Mouse (Mus musculus): Measurements from ENCODE around the gene Sik2. TPM values are rescaled to one million over a fixed set of nuclear protein-coding genes. Genes with fewer than 3 reads are reported as not detected.

The Sik2 gene
- polyA plus RNA-seq, 1 experiment from 2014 or later, result 18.5 TPM

GRCm38 (mm10) chr9:50887351-50887750, 121.5 kb downstream of the Sik2 start:
- 32% methylated on average over 4 of the region's 4 CpGs for WGBS
- Histone ChIP-seq H3K4me2 (ENCODE audit: low read depth, low read length) (no peak overlapping the region), H3K9me3 (replicated peaks; ENCODE audit: control insufficient read depth, low read length) (no peaks in the 10 kb centered on the region), H3K4me1 (ENCODE audit: control insufficient read depth, insufficient read depth, low read length) (peaks cover 26% of the 10 kb centered on the region), H3K27me3 (ENCODE audit: control insufficient read depth, insufficient read depth, low read length) (no peaks in the 10 kb centered on the region), H3K9ac (ENCODE audit: low read length) (no peak overlapping the region), H3K27ac (ENCODE audit: low read length) (no peak overlapping the region; the same call in 1 of the 2 replicates), H3K36me3 (ENCODE audit: control insufficient read depth, insufficient read depth) (peaks cover 2% of the 10 kb centered on the region; the same call in 1 of the 2 replicates), H3K4me3 (ENCODE audit: low read length) (no peak overlapping the region)
- no peak for ATAC-seq (replicated peaks; ENCODE audit: extremely low read depth, insufficient read depth, low FRiP score)

- H3K9me3 ChIP-seq (replicated peaks; ENCODE audit: control insufficient read depth, low read length), result no peaks in the 10 kb centered on the region
- H3K4me2 ChIP-seq (ENCODE audit: low read depth, low read length), result no peak overlapping the region
- ATAC-seq (replicated peaks; ENCODE audit: extremely low read depth, insufficient read depth, low FRiP score), result no peak
- no peak overlapping the region for H3K4me3 ChIP-seq (ENCODE audit: low read length)
- H3K36me3 ChIP-seq (ENCODE audit: control insufficient read depth, insufficient read depth), result peaks cover 2% of the 10 kb centered on the region; the same call in 1 of the 2 replicates
- no peak overlapping the region for H3K27ac ChIP-seq (ENCODE audit: low read length)
- H3K9ac ChIP-seq (ENCODE audit: low read length), result no peak overlapping the region
- WGBS, result 100% methylated on average over 1 of the region's 1 CpGs
- H3K27me3 ChIP-seq (ENCODE audit: control insufficient read depth, insufficient read depth, low read length), result no peaks in the 10 kb centered on the region
- H3K4me1 ChIP-seq (ENCODE audit: control insufficient read depth, insufficient read depth, low read length), result peaks cover 26% of the 10 kb centered on the region
These were observed 122.0 kb downstream of the Sik2 start for GRCm38 (mm10) chr9:50886870-50887269.

- Histone ChIP-seq H3K4me3 (ENCODE audit: low read length) (no peak overlapping the region), H3K4me1 (ENCODE audit: control insufficient read depth, insufficient read depth, low read length) (peaks cover 26% of the 10 kb centered on the region), H3K27ac (ENCODE audit: low read length) (peak overlapping the region; percentile 49), H3K9ac (ENCODE audit: low read length) (0 out of 2 replicates have a peak overlapping the region, but pooled peaks have one; percentile 5), H3K36me3 (ENCODE audit: control insufficient read depth, insufficient read depth) (peaks cover 6% of the 10 kb centered on the region), H3K9me3 (replicated peaks; ENCODE audit: control insufficient read depth, low read length) (no peaks in the 10 kb centered on the region), H3K27me3 (ENCODE audit: control insufficient read depth, insufficient read depth, low read length) (no peaks in the 10 kb centered on the region), H3K4me2 (ENCODE audit: low read depth, low read length) (no peak overlapping the region)
- no peak for ATAC-seq (replicated peaks; ENCODE audit: extremely low read depth, insufficient read depth, low FRiP score)
- 45% methylated on average over 1 of the region's 1 CpGs for WGBS
These were observed 123.3 kb downstream of the Sik2 start for GRCm38 (mm10) chr9:50885600-50885987.

- H3K36me3 ChIP-seq (ENCODE audit: control insufficient read depth, insufficient read depth), result peaks cover 12% of the 10 kb centered on the region
- H3K27me3 ChIP-seq (ENCODE audit: control insufficient read depth, insufficient read depth, low read length), result no peaks in the 10 kb centered on the region
- no peak overlapping the region for H3K4me3 ChIP-seq (ENCODE audit: low read length)
- WGBS, result 67% methylated on average over 10 of the region's 10 CpGs
- peak overlapping the region; percentile 49 for H3K27ac ChIP-seq (ENCODE audit: low read length)
- H3K9ac ChIP-seq (ENCODE audit: low read length), result 0 out of 2 replicates have a peak overlapping the region, but pooled peaks have one; percentile 5
- peak; percentile 11 for ATAC-seq (replicated peaks; ENCODE audit: extremely low read depth, insufficient read depth, low FRiP score)
- H3K4me2 ChIP-seq (ENCODE audit: low read depth, low read length), result no peak overlapping the region
- peaks cover 26% of the 10 kb centered on the region for H3K4me1 ChIP-seq (ENCODE audit: control insufficient read depth, insufficient read depth, low read length)
- no peaks in the 10 kb centered on the region for H3K9me3 ChIP-seq (replicated peaks; ENCODE audit: control insufficient read depth, low read length)
These were observed 123.9 kb downstream of the Sik2 start for GRCm38 (mm10) chr9:50884741-50885599.

- 81% methylated on average over 8 of the region's 8 CpGs for WGBS
- no peak overlapping the region for H3K4me2 ChIP-seq (ENCODE audit: low read depth, low read length)
- no peak for ATAC-seq (replicated peaks; ENCODE audit: extremely low read depth, insufficient read depth, low FRiP score)
- peaks cover 19% of the 10 kb centered on the region for H3K36me3 ChIP-seq (ENCODE audit: control insufficient read depth, insufficient read depth)
- no peaks in the 10 kb centered on the region for H3K27me3 ChIP-seq (ENCODE audit: control insufficient read depth, insufficient read depth, low read length)
- H3K27ac ChIP-seq (ENCODE audit: low read length), result no peak overlapping the region; the same call in 1 of the 2 replicates
- H3K9me3 ChIP-seq (replicated peaks; ENCODE audit: control insufficient read depth, low read length), result no peaks in the 10 kb centered on the region
- peaks cover 26% of the 10 kb centered on the region for H3K4me1 ChIP-seq (ENCODE audit: control insufficient read depth, insufficient read depth, low read length)
- no peak overlapping the region for H3K4me3 ChIP-seq (ENCODE audit: low read length)
- H3K9ac ChIP-seq (ENCODE audit: low read length), result no peak overlapping the region
These were observed 124.8 kb downstream of the Sik2 start for GRCm38 (mm10) chr9:50884093-50884492.

GRCm38 (mm10) chr9:50882183-50882582, 126.7 kb downstream of the Sik2 start:
- Histone ChIP-seq H3K27ac (ENCODE audit: low read length) (no peak overlapping the region), H3K4me3 (ENCODE audit: low read length) (no peak overlapping the region), H3K4me2 (ENCODE audit: low read depth, low read length) (no peak overlapping the region), H3K9ac (ENCODE audit: low read length) (no peak overlapping the region), H3K27me3 (ENCODE audit: control insufficient read depth, insufficient read depth, low read length) (no peaks in the 10 kb centered on the region), H3K36me3 (ENCODE audit: control insufficient read depth, insufficient read depth) (peaks cover 22% of the 10 kb centered on the region), H3K4me1 (ENCODE audit: control insufficient read depth, insufficient read depth, low read length) (peaks cover 16% of the 10 kb centered on the region), H3K9me3 (replicated peaks; ENCODE audit: control insufficient read depth, low read length) (no peaks in the 10 kb centered on the region)
- ATAC-seq (replicated peaks; ENCODE audit: extremely low read depth, insufficient read depth, low FRiP score), result no peak
- 80% methylated on average over 2 of the region's 2 CpGs for WGBS

- H3K4me2 ChIP-seq (ENCODE audit: low read depth, low read length), result no peak overlapping the region
- no peak overlapping the region for H3K27ac ChIP-seq (ENCODE audit: low read length)
- WGBS, result 56% methylated on average over 3 of the region's 3 CpGs
- peaks cover 2% of the 10 kb centered on the region; the same call in 1 of the 2 replicates for H3K4me1 ChIP-seq (ENCODE audit: control insufficient read depth, insufficient read depth, low read length)
- no peaks in the 10 kb centered on the region for H3K27me3 ChIP-seq (ENCODE audit: control insufficient read depth, insufficient read depth, low read length)
- H3K9ac ChIP-seq (ENCODE audit: low read length), result no peak overlapping the region
- H3K4me3 ChIP-seq (ENCODE audit: low read length), result no peak overlapping the region
- no peaks in the 10 kb centered on the region for H3K9me3 ChIP-seq (replicated peaks; ENCODE audit: control insufficient read depth, low read length)
- ATAC-seq (replicated peaks; ENCODE audit: extremely low read depth, insufficient read depth, low FRiP score), result no peak
- peaks cover 46% of the 10 kb centered on the region for H3K36me3 ChIP-seq (ENCODE audit: control insufficient read depth, insufficient read depth)
These were observed 131.4 kb downstream of the Sik2 start for GRCm38 (mm10) chr9:50877431-50877830.

GRCm38 (mm10) chr9:50876287-50876686, 132.6 kb downstream of the Sik2 start:
- 93% methylated on average over 3 of the region's 3 CpGs for WGBS
- Histone ChIP-seq H3K4me3 (ENCODE audit: low read length) (no peak overlapping the region), H3K36me3 (ENCODE audit: control insufficient read depth, insufficient read depth) (peaks cover 42% of the 10 kb centered on the region), H3K4me1 (ENCODE audit: control insufficient read depth, insufficient read depth, low read length) (peaks cover 2% of the 10 kb centered on the region; the same call in 1 of the 2 replicates), H3K27me3 (ENCODE audit: control insufficient read depth, insufficient read depth, low read length) (no peaks in the 10 kb centered on the region), H3K4me2 (ENCODE audit: low read depth, low read length) (no peak overlapping the region), H3K27ac (ENCODE audit: low read length) (no peak overlapping the region), H3K9ac (ENCODE audit: low read length) (no peak overlapping the region), H3K9me3 (replicated peaks; ENCODE audit: control insufficient read depth, low read length) (no peaks in the 10 kb centered on the region)
- ATAC-seq (replicated peaks; ENCODE audit: extremely low read depth, insufficient read depth, low FRiP score), result no peak

- Histone ChIP-seq H3K9me3 (replicated peaks; ENCODE audit: control insufficient read depth, low read length) (no peaks in the 10 kb centered on the region), H3K4me1 (ENCODE audit: control insufficient read depth, insufficient read depth, low read length) (peaks cover 2% of the 10 kb centered on the region; the same call in 1 of the 2 replicates), H3K4me3 (ENCODE audit: low read length) (no peak overlapping the region), H3K36me3 (ENCODE audit: control insufficient read depth, insufficient read depth) (peaks cover 47% of the 10 kb centered on the region), H3K4me2 (ENCODE audit: low read depth, low read length) (no peak overlapping the region), H3K27ac (ENCODE audit: low read length) (no peak overlapping the region), H3K9ac (ENCODE audit: low read length) (no peak overlapping the region), H3K27me3 (ENCODE audit: control insufficient read depth, insufficient read depth, low read length) (no peaks in the 10 kb centered on the region)
- whole genome bisulfite sequencing, result 95% methylated on average over 4 of the region's 4 CpGs
- no peak for ATAC-seq (replicated peaks; ENCODE audit: extremely low read depth, insufficient read depth, low FRiP score)
These were observed 133.4 kb downstream of the Sik2 start for GRCm38 (mm10) chr9:50875470-50875869.
